Mouse (Mus musculus): Measurements from ENCODE around the gene Ptch2. TPM values are rescaled to one million over a fixed set of nuclear protein-coding genes. Genes with fewer than 3 reads are reported as not detected.

The Ptch2 gene
- total and polyA plus RNA-seq, 3 experiments, result 0.33 TPM; not detected in 2

DNA sequence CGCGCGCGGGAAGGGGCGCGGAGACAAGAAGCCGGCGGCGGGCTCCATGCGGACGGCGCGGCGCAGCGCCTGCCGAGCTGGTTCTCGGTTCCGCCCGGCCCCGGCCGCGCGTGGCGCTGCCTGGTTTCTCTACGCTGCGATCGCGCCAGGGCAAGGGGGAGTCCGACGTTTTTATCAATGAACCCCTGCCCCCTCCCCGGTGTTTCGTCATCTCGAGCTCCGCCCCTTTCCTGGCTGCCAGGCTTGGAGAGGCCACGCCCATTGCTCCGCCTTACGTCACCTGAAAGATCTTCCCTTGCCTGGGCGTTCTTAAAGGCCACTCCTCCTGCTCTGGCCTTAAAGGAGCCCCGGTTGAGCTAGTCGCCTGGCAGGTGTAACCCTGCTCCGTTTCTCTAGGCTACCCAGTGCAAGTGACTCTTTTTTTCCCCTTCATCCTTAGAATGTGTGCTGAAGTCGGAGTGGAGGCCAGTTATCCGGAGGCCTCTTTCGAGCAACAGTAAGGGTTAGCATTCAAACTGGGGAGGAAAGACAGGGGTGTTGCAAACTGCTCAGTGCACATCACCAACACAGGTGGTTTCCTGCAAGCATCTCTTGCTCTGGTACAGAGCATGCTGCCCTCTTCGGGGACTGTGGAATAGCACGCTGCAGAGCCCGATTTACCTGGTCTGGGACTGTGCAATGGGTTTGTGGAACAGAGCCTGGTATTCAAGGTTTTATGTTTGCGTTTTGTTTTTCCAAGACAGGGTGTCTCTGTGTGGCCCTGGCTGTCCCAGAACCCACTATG lies 38.1 kb downstream of the Ptch2 start, which contains the start of gene Plk3:
Gene Plk3, minus strand, starts transcription at position 147 of the 784 bp plus-strand sequence.
- Histone ChIP-seq H3K4me1 (ENCODE audit: control insufficient read depth in 1 of 2, insufficient read depth in 2 of 2, low read length in 2 of 2) (peaks cover 7 to 25% of the 10 kb centered on the region in 2 experiments), H3K9me3 (replicated peaks; ENCODE audit: insufficient read depth, low read length) (no peaks in the 10 kb centered on the region), H3K27ac (ENCODE audit: control insufficient read depth, low read depth, low read length) (0 out of 2 replicates have a peak within 1 kb of the TSS, but pooled peaks have one; percentile 3), H3K79me2 (ENCODE audit: control insufficient read depth, insufficient read depth, low read length, poor library complexity) (peaks cover 9% of the 10 kb centered on the region), H3K36me3 (ENCODE audit: control insufficient read depth in 1 of 2, insufficient read depth in 2 of 2, low read length in 2 of 2) (peaks cover 0 to 4% of the 10 kb centered on the region in 2 experiments; a peak in 2 of 4 replicates), H3K9ac (ENCODE audit: control insufficient read depth, low read depth, low read length, poor library complexity, severe bottlenecking) (peak within 1 kb of the TSS; percentile 91), H3K4me3 (ENCODE audit: control insufficient read depth in 1 of 2, insufficient read depth in 1 of 2, low read depth in 2 of 2, low read length in 2 of 2) (peak within 1 kb of the TSS; percentile 83 to 98), H3K27me3 (ENCODE audit: control insufficient read depth in 1 of 2, insufficient read depth in 2 of 2, low read length in 2 of 2) (no peaks in the 10 kb centered on the region)
- peak; percentile 97 for DNase-seq (ENCODE audit: low read depth, low spot score)
- TF ChIP-seq ZKSCAN1 (IDR thresholded peaks at IDR 0.05; ENCODE audit: low read depth, low read length) (no peak), TBP (IDR thresholded peaks at IDR 0.05; ENCODE audit: low read depth, low read length) (peak; percentile 93), GABPA (IDR thresholded peaks at IDR 0.05; ENCODE audit: low read depth, low read length) (no peak; the same call in 1 of the 2 replicates), POLR2A (IDR thresholded peaks at IDR 0.05; ENCODE audit: control insufficient read depth in 1 of 2, insufficient read depth in 1 of 2, low read depth in 1 of 2, low read length in 2 of 2, poor library complexity in 1 of 2) (peak; percentile 79 to 92; a peak in 3 of 4 replicates), EP300 (IDR thresholded peaks at IDR 0.05; ENCODE audit: low read depth in 1 of 2, low read length in 2 of 2) (peak in 1 of 2 experiments; percentile 12; a peak in 1 of 4 replicates), ZMIZ1 (IDR thresholded peaks at IDR 0.05; ENCODE audit: low read depth, low read length) (peak; percentile 75; the same call in 1 of the 2 replicates), ELF1 (IDR thresholded peaks at IDR 0.05; ENCODE audit: low read depth, low read length) (0 out of 2 replicates have a peak, but pooled peaks have one; percentile 34), MAFK (IDR thresholded peaks at IDR 0.05; ENCODE audit: borderline replicate concordance, low read depth, low read length) (no peak), MYC (IDR thresholded peaks at IDR 0.05; ENCODE audit: low read depth, low read length) (0 out of 2 replicates have a peak, but pooled peaks have one; percentile 19), HCFC1 (IDR thresholded peaks at IDR 0.05; ENCODE audit: low read depth, low read length) (peak; percentile 70), USF2 (IDR thresholded peaks at IDR 0.05; ENCODE audit: borderline replicate concordance in 1 of 2, insufficient read depth in 1 of 2, low read depth in 1 of 2, low read length in 2 of 2) (no peak), NRF1 (IDR thresholded peaks at IDR 0.05; ENCODE audit: insufficient read depth, low read depth, low read length, poor library complexity, severe bottlenecking) (0 out of 2 replicates have a peak, but pooled peaks have one; percentile 15), NELFE (IDR thresholded peaks at IDR 0.05; ENCODE audit: low read depth, low read length) (peak; percentile 91), MXI1 (IDR thresholded peaks at IDR 0.05; ENCODE audit: low read depth, low read length) (peak; percentile 87), GATA1 (IDR thresholded peaks at IDR 0.05; ENCODE audit: low read depth, low read length) (peak; percentile 23; the same call in 1 of the 2 replicates), MAZ (IDR thresholded peaks at IDR 0.05; ENCODE audit: low read depth, low read length) (peak; percentile 86; the same call in 1 of the 2 replicates), SIN3A (IDR thresholded peaks at IDR 0.05; ENCODE audit: low read length) (peak; percentile 83), POLR2AphosphoS2 (IDR thresholded peaks at IDR 0.05; ENCODE audit: low read length) (peak; percentile 66; the same call in 1 of the 2 replicates), ETS1 (IDR thresholded peaks at IDR 0.05; ENCODE audit: low read depth, low read length) (peak; percentile 76), JUND (IDR thresholded peaks at IDR 0.05; ENCODE audit: low read depth, low read length) (no peak), TCF12 (IDR thresholded peaks at IDR 0.05; ENCODE audit: low read depth, low read length) (peak; percentile 56; the same call in 1 of the 2 replicates)

Data from MEL (cell line).